Comparison of ENCODE assay signal across 8 mouse cellular contexts in genomic region chr8:122343341-122343740, GRCm38 (mm10). TPM values are rescaled to one million over a fixed set of nuclear protein-coding genes. Genes with fewer than 3 reads are reported as not detected.
A peak's percentile ranks its signal among the peaks of the same experiment; 100 is the strongest.
DNase-seq lines count a peak whose midpoint lies in the region; ATAC-seq and TF ChIP-seq lines count a peak whose summit lies in the region.

No protein-coding gene starts in this region.

- TF ChIP-seq EP300 in heart, postnatal 0 days (IDR thresholded peaks at IDR 0.05; ENCODE audit: low read depth): no peak

- 4% methylated on average over 11 of the region's 11 CpGs for WGBS in heart, postnatal 0 days
- WGBS in embryonic facial prominence, embryonic 11.5 days: 5% methylated on average over 11 of the region's 11 CpGs
- WGBS in intestine, embryonic 14.5 days: 7% methylated on average over 11 of the region's 11 CpGs

- 0 out of 2 replicates have a peak, but pooled peaks cover 3% of the 10 kb centered on the region for H3K36me3 ChIP-seq in heart, postnatal 0 days (replicated peaks; ENCODE audit: control insufficient read depth, insufficient read depth, low read length)
- H3K36me3 ChIP-seq in embryonic facial prominence, embryonic 11.5 days (replicated peaks; ENCODE audit: control insufficient read depth, insufficient read depth, low read depth, low read length): no peaks in the 10 kb centered on the region
- 0 out of 2 replicates have a peak, but pooled peaks cover 3% of the 10 kb centered on the region for H3K36me3 ChIP-seq in intestine, embryonic 14.5 days (ENCODE audit: control insufficient read depth, insufficient read depth, low read length)
- H3K36me3 ChIP-seq in myocyte (ENCODE audit: control insufficient read depth, insufficient read depth): no peaks in the 10 kb centered on the region

- peak overlapping the region; percentile 43; the same call in 1 of the 2 replicates for H3K27ac ChIP-seq in heart, postnatal 0 days (ENCODE audit: low read depth)
- H3K27ac ChIP-seq in embryonic facial prominence, embryonic 11.5 days (replicated peaks; ENCODE audit: low read depth, low read length): no peak overlapping the region
- H3K27ac ChIP-seq in intestine, embryonic 14.5 days (ENCODE audit: low read depth): no peak overlapping the region

- H3K9ac ChIP-seq in heart, postnatal 0 days (replicated peaks; ENCODE audit: low read depth, low read length): no peak overlapping the region; the same call in 1 of the 2 replicates
- H3K9ac ChIP-seq in embryonic facial prominence, embryonic 11.5 days (replicated peaks; ENCODE audit: low read length): 0 out of 2 replicates have a peak overlapping the region, but pooled peaks have one; percentile 13
- no peak overlapping the region for H3K9ac ChIP-seq in intestine, embryonic 14.5 days (ENCODE audit: low read length)

- no peak for ATAC-seq in heart, postnatal 0 days (ENCODE audit: insufficient read depth, low read depth)
- ATAC-seq in embryonic facial prominence, embryonic 11.5 days (replicated peaks; ENCODE audit: insufficient number of reproducible peaks, low FRiP score, low TSS enrichment, low read depth): peak; percentile 22; the same call in 1 of the 2 replicates
- ATAC-seq in intestine, embryonic 14.5 days (replicated peaks; ENCODE audit: low FRiP score, low TSS enrichment, low read depth): no peak; the same call in 1 of the 2 replicates

- H3K9me3 ChIP-seq in heart, postnatal 0 days (replicated peaks; ENCODE audit: control insufficient read depth, low read length): no peaks in the 10 kb centered on the region
- no peaks in the 10 kb centered on the region for H3K9me3 ChIP-seq in embryonic facial prominence, embryonic 11.5 days (replicated peaks; ENCODE audit: control insufficient read depth, low read length)
- H3K9me3 ChIP-seq in intestine, embryonic 14.5 days (ENCODE audit: control insufficient read depth, low read length): no peaks in the 10 kb centered on the region

- peaks cover 36% of the 10 kb centered on the region for H3K4me1 ChIP-seq in heart, postnatal 0 days (ENCODE audit: control insufficient read depth, insufficient read depth)
- peaks cover 3% of the 10 kb centered on the region; the same call in 1 of the 2 replicates for H3K4me1 ChIP-seq in embryonic facial prominence, embryonic 11.5 days (ENCODE audit: control insufficient read depth, insufficient read depth, low read length)
- H3K4me1 ChIP-seq in intestine, embryonic 14.5 days (replicated peaks; ENCODE audit: control insufficient read depth, insufficient read depth, low read length): peaks cover 19% of the 10 kb centered on the region

- peak overlapping the region; percentile 35 for H3K4me3 ChIP-seq in heart, postnatal 0 days (ENCODE audit: low read depth, low read length)
- peak overlapping the region; percentile 23; the same call in 1 of the 2 replicates for H3K4me3 ChIP-seq in embryonic facial prominence, embryonic 11.5 days (ENCODE audit: low read depth, low read length)
- peak overlapping the region; percentile 6 for H3K4me3 ChIP-seq in intestine, embryonic 14.5 days (ENCODE audit: low read depth, low read length)
- peak overlapping the region; percentile 17 for H3K4me3 ChIP-seq in myocyte

- TF ChIP-seq CTCF in heart, postnatal 0 days (IDR thresholded peaks at IDR 0.05; ENCODE audit: low read depth): no peak

- H3K27me3 ChIP-seq in heart, postnatal 0 days (ENCODE audit: control insufficient read depth, insufficient read depth, low read length): 0 out of 2 replicates have a peak, but pooled peaks cover 5% of the 10 kb centered on the region
- peaks cover 16% of the 10 kb centered on the region for H3K27me3 ChIP-seq in embryonic facial prominence, embryonic 11.5 days (ENCODE audit: control insufficient read depth, insufficient read depth, low read length)
- peaks cover 13% of the 10 kb centered on the region for H3K27me3 ChIP-seq in intestine, embryonic 14.5 days (replicated peaks; ENCODE audit: control insufficient read depth, insufficient read depth, low read length)
- no peaks in the 10 kb centered on the region for H3K27me3 ChIP-seq in myocyte (ENCODE audit: control insufficient read depth, insufficient read depth, insufficient read length)

- H3ac ChIP-seq in myocyte (ENCODE audit: control insufficient read depth, insufficient read length): no peak overlapping the region

- no peak for DNase-seq in heart, postnatal 0 days (ENCODE audit: low spot score)
- DNase-seq in heart, postnatal 4 days: no peak
- no peak for DNase-seq in embryonic facial prominence, embryonic 11.5 days (ENCODE audit: low spot score)
- no peak for DNase-seq in intestine, embryonic 14.5 days (ENCODE audit: low spot score)
- no peak for DNase-seq in gastrocnemius, adult 8-10 months (ENCODE audit: low spot score in 2 of 2)
- no peak for DNase-seq in spleen, adult 18-20 months
- no peak for DNase-seq in spleen, adult 12 weeks (ENCODE audit: low spot score)

- H3K79me2 ChIP-seq in myocyte (ENCODE audit: control insufficient read depth, insufficient read depth): no peaks in the 10 kb centered on the region

- no peak for TF ChIP-seq POLR2A in myocyte (IDR thresholded peaks at IDR 0.05; ENCODE audit: insufficient read length, low read depth)

- peak overlapping the region; percentile 60 for H3K4me2 ChIP-seq in heart, postnatal 0 days (ENCODE audit: low read depth, low read length)
- H3K4me2 ChIP-seq in embryonic facial prominence, embryonic 11.5 days (ENCODE audit: low read depth, low read length): peak overlapping the region; percentile 44
- H3K4me2 ChIP-seq in intestine, embryonic 14.5 days (ENCODE audit: low read length): peak overlapping the region; percentile 42
- peak overlapping the region; percentile 97 for H3K4me2 ChIP-seq in myocyte (ENCODE audit: low read depth)

TF ChIP-seq in myocyte, 11 proteins besides CTCF, POLR2A, EP300 and RAD21:
- TF ChIP-seq E2F4 (IDR thresholded peaks at IDR 0.05; ENCODE audit: insufficient read depth) (no peak), SRF (IDR thresholded peaks at IDR 0.05; ENCODE audit: control insufficient read depth, insufficient read length, low read depth) (no peak), MAX (IDR thresholded peaks at IDR 0.05; ENCODE audit: low read depth) (no peak), TCF12 (IDR thresholded peaks at IDR 0.05; ENCODE audit: insufficient read depth, poor library complexity, severe bottlenecking) (no peak), POLR2AphosphoS2 (IDR thresholded peaks at IDR 0.05; ENCODE audit: insufficient read length, low read depth) (no peak), USF1 (IDR thresholded peaks at IDR 0.05; ENCODE audit: low read depth) (no peak), TCF3 (IDR thresholded peaks at IDR 0.05; ENCODE audit: insufficient read length, low read depth) (no peak), REST (IDR thresholded peaks at IDR 0.05; ENCODE audit: insufficient read depth, insufficient read length) (no peak)
TF ChIP-seq in myocyte: peak in this region for 0.

RNA-seq across cellular contexts. Expression of gene Trhr2, which starts 17.2 kb away (rescaled TPM):
- total RNA-seq in heart, postnatal 0 days (2014; rRNA removed; ENCODE audit: low replicate concordance): not detected in 2 replicates
- polyA plus RNA-seq in heart, postnatal 0 days (2015; fragmentation: Nextera tagmentation; extraction: Ambion mirVana): not detected in 2 replicates
- total RNA-seq in heart, postnatal 4 days (2021): not detected
- polyA plus RNA-seq in embryonic facial prominence, embryonic 11.5 days (2014; fragmentation: Nextera tagmentation; extraction: Ambion mirVana): not detected in 2 replicates
- polyA plus RNA-seq in intestine, embryonic 14.5 days (2014; fragmentation: Nextera tagmentation; extraction: Ambion mirVana): not detected in 2 replicates
- polyA plus RNA-seq in myocyte (2012; fragmentation: generic; extraction: Trizol): not detected
- not detected for total RNA-seq in gastrocnemius, adult 8-10 months (2022)

RNA-seq across cellular contexts. Expression of gene Zc3h18, which starts 33.1 kb away (rescaled TPM):
- 8.4 and 23.1 TPM in 2 replicates for total RNA-seq in heart, postnatal 0 days (2014; rRNA removed; ENCODE audit: low replicate concordance)
- polyA plus RNA-seq in heart, postnatal 0 days (2015; fragmentation: Nextera tagmentation; extraction: Ambion mirVana): 13.9 and 14.4 TPM in 2 replicates
- 10 to 100 TPM; 28.4 to 31.1 TPM for total RNA-seq in heart, postnatal 4 days (2021)
- 39.3 and 40.1 TPM in 2 replicates for polyA plus RNA-seq in embryonic facial prominence, embryonic 11.5 days (2014; fragmentation: Nextera tagmentation; extraction: Ambion mirVana)
- polyA plus RNA-seq in intestine, embryonic 14.5 days (2014; fragmentation: Nextera tagmentation; extraction: Ambion mirVana): 37.0 and 38.6 TPM in 2 replicates
- polyA plus RNA-seq in myocyte (2012; fragmentation: generic; extraction: Trizol): 28.8 TPM
- 10 to 100 TPM; 22.9 to 30.7 (median 25.8) TPM for total RNA-seq in gastrocnemius, adult 8-10 months (2022)

Comparison
In these comparisons a context has a peak if more than half of its experiments do, and no peak if none do; other contexts are left out.
1. H3K4me2 ChIP-seq: peak in every context shown above with its lines; median percentile 97 in myocyte; 60 in heart, postnatal 0 days; 44 in embryonic facial prominence, embryonic 11.5 days; 42 in intestine, embryonic 14.5 days.